Mouse (Mus musculus) neural tube, embryonic 10.5 days (tissue): ENCODE results near the gene Scfd2.

Source experiments
- DNase-seq: peaks from one replicate; pipeline ENCODE4 v3.0.0-alpha.2; 2017; ENCODE audit warnings: low spot score; ENCODE audit errors: extremely low spot score

Gene Scfd2

DNA sequence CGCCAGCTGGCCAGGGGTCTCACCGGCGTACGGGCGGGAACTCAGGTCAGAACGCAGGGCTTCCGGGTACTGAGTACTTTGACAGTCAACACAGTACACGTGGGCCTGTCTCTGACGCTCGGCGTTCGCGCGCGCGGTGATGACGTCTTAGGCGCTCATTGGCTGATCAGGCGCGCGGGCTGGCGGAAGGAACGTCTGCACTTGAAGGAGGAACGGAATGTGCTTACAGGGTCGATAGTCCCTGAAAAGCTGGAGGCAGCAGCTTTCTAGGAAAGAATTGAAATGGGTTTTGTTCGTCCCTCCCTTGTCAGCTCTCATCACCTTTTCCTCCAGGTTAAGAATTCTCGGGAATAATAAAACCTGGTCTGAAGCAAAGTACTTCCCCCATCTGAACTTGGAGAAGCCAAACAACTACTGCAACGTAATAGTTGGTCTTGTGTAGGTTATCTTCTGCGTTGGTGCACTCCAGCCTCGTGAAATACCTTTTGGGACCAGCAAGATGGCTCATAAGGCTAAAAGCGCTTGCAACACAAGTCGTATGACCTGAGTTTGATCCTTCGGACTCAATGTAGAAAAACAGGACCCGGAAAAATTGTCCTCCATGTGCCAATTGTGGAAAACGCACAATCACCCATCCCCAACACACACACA is at the start of gene Scfd2:
Scfd2 (minus strand) TSS at position 130 of the 651 bp plus-strand sequence.
- DNase-seq, result peak; percentile 99

DNA sequence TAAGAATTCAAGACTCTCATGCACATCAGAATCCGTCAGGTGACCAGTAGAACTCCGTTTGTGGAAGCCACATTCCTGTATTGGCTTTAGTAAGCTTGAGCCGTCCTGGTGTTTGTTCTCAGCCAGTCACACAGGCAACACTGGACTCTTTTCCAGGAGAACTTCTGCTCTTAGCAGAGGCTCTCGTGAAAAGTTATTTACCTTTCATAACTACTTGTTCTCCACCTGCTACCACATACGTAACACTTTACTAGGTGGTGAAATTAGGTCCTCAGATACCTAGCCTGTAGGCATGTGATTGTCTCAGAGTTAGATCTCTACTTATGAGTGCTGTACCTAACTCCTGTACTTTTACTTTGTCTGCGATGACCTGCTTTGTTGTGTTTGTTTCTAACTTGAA is 40.2 kb upstream of the Scfd2 start:
- no peak for DNase-seq

DNA sequence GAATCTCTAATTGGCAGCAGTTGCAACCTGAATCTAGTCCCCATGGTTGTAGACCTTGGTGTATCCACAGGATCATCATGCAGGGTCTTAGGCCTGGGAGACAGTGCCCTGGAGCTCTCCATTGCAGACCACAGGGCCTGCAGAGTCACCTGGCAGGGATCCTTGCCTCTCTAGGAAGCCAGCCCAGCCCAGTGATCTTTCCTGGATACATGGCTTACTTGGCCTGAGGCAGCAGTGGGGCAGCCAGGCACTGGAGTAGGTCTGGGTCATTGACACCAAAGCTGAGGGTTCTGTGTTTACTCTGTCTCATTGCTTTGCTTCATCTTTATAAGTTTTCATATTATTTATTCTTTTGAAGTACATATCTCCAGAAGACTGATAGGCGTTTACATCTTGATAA is 29.6 kb upstream of the Scfd2 start:
- no peak for DNase-seq

DNA sequence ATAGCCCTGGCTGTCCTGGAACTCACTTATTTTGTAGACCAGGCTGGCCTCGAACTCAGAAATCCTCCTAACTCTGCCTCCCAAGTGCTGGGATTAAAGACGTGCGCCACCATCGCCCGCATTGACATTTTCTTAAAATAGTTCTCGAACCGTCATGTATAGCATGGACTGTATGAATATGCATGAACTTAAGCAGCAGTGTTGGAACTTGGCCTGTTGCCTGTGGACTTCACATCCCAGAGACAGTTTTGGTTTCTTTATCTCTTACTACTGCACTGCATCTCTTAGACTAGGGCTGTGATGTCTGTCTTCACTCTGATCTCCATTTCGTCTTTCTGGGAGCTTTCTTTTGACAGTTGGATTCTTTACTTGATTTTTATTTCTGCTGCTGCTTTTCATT is 18.0 kb upstream of the Scfd2 start:
- DNase-seq, result no peak

DNA sequence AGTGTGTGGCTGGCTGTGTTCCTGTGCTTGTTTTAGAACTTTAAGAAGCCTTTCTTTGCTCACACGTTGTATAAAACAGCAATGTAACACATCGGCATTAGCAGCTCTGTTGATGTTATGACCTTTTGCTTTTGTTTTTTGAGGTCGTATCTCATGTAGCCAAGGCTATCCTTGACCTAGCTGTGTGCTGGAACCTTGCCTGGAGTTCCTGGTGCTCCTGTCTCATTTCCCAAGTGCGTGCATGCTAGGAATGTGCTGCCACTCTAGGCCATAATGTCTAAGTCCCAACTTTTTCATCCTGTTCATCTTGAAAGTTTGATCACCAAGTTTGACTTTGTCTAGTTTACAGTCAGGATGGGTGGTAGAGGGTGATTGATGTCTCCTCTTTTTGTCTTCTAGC is 14.0 kb upstream of the Scfd2 start:
- no peak for DNase-seq

DNA sequence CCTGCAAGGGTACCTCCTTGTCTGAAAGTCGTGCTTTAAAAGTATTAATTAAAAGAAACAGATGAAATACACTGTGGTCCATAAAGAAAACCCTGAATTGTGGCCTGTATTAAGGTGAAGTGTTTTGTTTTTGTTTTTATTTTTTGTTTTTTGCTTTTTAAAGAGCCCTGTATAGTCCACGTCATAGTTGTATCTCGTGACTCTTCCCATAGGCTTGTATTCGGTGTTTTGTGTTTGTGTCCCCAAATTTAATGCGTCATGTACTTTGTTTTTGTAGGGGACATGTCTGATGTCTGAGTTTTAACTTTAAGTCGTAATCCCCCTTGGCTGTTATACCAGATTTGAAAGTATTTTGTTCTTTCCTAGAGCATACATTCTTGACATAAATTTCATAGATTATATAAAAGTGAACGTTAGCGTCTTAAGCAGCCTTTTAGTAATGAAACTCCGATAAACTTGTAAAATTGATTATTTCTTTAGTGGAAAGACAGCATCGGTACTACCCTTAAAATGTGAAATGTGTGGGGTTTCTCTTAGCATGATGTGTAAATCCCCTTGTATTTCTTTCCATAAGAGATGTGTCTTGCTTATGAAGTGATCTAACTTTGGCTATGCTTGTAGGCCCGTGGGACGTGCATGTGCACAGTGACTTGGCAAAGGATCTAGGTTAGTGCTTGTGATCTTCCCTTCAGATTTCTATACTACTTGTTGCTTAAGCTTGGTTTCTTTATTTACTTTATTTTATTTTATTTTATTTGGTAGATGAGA is 4.8 kb upstream of the Scfd2 start:
- DNase-seq, result no peak

DNA sequence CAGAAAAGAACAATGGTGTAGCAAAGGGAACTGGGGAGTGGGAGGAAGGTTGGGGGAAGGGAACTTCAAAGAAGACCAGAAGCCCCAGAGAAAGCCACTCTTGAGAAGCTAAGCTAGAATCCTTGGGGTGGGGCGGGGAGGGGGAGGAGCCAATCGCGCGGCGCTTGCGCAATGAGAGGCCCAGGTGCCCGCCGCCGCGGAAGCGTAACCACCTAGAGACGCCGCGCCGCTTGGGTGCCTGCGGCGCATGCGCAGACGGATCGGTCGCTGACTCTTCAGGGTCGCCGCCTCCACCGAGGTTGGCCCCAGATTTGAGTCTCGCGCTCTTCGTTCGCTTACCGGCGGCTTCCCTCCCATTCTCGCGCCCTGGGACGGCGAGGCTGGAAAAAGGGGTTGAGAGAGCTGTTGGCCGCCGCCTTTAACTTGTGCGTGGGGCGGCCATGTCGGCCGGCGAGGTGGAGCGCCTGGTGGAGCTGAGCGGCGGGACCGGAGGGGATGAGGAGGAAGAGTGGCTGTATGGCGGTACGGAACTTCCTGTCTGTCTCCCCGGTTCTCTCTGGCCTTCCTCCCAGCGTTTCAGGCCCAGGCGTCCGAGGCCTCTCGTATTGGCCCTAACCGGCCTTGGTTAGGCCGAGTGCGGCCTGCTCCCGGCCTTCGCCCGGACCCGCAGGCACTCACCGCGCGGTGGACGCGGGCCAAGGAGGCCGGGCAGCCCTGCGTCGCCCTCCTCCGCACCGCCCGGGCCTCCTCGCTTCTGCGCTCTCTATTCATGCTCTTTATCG is 3.9 kb upstream of the Scfd2 start, which contains the start of gene Fip1l1:
Fip1l1 (plus strand) TSS at position 210 of the 782 bp plus-strand sequence.
- peak; percentile 97 for DNase-seq

DNA sequence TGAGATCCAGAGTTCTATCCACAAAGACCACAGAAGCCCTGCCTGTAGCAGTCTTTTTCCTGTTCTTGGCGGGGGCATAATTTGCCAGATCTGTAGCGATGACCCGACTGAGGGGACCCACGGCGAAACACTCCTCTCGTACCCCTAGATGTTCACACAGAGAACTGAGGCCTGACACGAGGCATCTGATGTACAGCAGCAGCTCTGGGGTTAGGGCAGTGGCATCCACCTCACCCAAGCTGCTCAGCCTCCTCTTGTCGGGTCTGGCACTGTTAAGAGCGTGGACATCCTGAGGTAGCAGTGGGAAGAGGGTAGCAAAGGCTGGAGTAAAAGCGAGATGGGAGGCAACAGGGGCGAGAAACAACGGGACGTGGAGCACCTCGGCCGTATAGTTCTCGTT is 774 bp downstream of the Scfd2 start:
- DNase-seq, result no peak

DNA sequence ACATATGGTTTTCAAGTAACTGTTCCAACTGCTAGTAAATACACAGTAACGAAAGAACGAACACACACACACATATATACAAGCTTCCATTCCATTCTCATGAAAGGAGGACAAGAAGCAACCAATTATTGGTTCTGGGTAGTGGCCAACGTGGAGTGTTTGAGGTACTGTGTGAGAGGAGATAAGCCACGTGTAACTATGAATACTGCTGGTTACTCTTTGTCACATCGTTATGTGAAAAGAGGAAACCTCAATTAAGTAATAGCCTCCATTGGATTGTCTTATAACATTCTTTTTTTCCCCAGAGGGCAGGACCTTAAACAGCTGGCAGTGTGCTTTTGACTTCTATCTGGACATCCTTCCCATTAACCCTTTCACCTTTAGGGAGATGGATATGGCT is 4.5 kb downstream of the Scfd2 start:
- DNase-seq, result no peak

DNA sequence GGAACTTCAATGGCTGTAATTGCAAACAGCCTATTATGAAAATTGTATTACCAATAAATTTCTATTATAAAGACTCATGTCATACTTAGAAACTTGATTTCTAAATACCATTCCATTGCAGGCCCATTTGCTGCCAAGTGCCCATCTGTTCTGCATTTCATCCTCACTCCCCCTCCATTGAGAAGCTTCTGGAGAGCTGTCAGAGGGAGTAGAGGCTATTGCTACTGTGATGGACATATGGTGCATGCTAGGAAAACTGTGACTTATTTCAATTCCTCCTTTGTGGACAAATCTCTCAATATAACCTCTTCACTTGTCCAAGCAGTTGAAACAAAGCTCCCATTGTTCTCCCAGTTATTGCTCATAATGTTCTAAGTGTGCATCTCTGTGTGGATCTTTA is 19.9 kb downstream of the Scfd2 start:
- no peak for DNase-seq

DNA sequence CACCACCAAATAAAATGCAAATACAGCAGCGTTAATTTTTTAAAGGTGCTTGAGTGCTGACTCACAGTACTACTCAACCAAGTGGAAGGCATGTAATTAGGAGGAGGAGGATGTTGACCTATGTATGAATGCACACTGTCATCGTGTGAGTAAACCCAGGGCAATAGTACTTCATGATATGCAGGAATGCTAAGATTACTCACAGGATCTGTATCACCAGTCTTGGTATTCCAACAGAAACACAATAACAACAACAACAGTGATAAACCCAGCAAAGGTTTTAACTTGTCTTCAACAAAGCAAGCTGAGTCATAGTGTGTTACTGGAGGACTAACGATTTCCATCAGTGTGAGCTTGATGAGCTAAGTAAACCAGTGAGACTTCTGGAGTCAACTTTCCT is 38.9 kb downstream of the Scfd2 start:
- DNase-seq, result no peak

DNA sequence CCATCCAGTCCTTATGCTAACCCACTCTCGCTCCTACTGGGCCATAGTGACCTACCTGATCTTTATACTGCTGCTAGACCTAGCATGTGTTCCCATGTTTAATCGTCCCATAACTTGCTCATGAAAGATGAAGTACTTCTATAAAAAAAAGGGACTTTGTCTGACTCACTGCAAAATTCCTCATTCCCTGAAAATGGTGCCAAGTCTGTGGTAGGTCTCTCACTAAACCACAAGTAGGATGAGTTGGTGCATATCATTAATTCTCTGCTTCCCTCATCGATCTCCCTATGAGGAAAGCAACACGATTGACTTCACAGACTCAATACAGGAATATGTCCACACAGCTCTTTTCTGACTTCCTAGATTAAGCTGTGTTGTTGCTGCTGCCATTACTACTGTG is 46.9 kb downstream of the Scfd2 start:
- no peak for DNase-seq

DNA sequence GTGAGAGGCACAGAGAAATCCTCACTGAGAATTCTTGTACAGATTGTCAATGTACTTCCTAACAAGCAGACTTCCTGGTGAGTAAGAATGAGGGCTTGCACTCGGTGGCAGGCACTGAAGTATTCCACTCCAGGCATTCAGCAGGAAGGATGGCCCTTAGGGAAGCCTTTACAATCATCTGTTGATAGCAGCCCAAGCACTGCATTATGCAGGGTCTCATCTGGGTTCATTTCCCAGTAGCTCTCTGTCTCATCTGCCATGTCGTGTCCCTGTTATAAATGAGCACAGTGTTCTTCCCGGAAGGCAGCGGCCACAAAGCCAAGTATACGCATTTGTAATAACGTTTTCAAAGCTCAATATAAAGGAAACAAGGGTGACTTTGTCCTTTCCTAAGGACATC is 48.9 kb downstream of the Scfd2 start:
- DNase-seq, result no peak

DNA sequence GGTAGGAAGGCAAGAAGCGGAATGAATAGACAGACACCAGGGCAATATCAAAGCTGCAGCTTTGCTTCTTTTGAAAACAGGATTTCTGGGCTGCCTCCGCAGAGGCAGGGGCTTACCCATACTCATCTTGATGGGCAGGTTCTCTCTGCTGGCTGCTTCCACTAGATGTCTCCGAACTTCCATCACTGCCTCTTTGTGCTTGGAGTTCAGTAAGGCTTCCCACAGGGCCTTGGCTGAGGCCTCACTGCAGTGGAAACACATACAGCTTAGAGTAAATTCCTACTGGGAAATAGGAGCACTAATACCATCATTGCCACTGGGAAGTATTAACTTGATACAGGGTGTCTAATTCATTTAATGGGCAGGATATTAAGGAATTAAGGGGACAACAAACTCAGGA is 49.5 kb downstream of the Scfd2 start:
- DNase-seq, result no peak

DNA sequence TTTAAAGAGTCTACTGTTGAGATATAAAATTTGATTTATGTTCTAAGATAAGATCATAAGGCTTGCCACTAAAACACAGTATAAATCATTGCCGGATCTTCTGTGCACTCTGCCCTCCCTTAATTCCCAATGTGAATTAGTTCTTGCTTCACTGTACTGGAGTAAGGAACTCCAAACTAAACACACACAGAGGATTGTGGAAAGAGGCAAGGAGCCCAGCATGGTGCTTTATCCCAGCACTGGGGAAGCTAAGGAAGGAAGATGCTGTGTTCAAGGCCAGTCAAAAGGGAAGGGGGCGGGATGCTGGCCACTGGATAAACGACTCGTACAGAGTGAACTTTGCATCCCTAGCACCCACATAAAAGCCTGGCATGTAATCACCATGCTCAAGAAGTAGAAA is 51.1 kb downstream of the Scfd2 start:
- DNase-seq, result no peak

DNA sequence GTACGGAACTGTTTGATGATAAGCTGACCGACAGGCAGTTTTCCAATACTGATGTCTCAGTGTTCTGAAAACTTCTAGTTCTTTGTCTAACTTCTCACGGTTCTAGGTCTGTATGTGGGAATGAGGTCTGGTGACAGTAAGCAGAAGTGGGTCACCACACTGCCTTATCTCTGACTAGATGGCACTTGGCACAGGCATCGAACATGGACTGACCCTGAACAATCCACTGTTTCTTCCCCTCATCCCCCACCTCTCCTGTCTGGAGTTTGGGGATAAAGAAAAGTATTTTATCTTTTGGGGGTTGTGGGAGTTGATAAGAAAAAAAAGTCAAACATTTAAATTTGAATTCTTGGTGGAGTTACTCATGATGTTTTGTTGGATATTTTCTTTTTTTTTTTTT is 51.6 kb downstream of the Scfd2 start:
- DNase-seq, result no peak

DNA sequence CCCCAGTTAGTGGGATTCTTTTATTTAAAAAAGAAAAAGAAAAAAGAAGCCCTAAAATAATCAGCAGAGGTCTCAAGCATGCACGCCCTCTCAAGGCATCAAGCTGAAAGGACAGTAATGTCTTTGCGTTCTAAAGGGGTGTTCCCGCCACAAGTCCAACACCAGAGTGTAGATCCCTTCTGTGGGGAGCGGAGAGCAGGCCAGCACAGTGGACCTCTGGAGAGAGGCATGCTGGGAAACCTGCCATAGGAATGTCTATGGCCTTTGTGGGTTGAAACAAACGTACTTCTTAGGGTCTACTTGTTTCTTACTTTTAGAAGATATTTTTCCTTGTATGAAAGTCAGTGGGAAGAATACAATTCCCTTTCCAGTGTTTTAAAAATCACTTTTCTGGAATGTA is 52.4 kb downstream of the Scfd2 start:
- no peak for DNase-seq

DNA sequence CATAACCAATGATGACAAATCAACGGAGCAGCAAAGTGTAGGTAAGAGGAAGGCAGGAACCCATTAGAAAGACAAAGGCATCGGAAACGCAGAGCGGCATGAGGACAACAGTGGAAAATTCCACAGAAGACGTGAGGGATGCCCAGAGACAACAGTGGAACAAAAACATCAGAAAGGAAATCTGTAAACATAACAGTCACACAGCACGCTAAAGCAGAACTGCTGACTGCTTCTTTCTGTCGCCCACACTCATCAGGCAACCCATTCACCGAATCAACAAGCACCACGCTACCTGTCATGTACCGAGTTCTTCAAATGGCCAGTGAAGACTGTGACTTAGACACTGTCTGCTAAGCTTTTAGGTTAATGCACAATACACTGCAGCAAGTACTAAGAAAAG is 55.0 kb downstream of the Scfd2 start:
- DNase-seq, result no peak

DNA sequence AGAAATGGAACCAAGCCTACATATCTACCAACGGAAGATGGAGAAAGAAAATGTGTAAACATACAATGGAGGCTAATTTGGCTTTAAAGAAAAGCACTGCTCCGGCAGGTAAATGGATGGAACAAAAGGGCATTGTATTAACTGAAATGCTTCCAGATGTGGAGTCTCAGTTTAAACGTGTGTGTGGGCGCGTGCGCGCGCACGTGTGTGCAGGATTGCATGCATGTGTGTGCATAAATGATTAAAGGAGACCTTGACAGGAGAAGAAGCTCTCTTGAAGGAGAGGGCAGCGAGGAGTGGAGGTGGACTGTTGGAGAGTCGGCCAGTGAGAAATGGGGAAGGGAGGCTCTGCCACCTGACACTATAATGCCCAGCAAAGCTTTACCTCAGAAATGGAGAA is 58.4 kb downstream of the Scfd2 start:
- DNase-seq, result no peak

DNA sequence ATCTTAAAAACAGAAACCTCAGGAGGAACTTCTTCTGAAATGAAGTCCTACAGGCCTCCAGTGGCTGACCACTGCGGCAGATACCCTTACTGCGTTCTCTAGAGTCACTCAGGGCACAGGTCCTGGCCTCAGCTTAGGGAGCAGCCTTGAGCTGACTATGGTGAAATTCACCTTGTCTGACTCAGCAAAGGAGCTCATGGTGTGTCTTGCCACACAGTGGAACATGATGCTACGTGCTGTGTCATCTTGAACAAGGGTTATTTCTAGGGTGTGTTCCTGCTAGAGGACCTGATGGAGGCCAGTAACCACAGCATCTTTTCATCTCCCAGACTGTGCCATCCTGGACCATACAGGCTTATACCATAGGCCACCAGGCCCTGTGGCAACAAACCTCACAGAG is 60.7 kb downstream of the Scfd2 start:
- no peak for DNase-seq

DNA sequence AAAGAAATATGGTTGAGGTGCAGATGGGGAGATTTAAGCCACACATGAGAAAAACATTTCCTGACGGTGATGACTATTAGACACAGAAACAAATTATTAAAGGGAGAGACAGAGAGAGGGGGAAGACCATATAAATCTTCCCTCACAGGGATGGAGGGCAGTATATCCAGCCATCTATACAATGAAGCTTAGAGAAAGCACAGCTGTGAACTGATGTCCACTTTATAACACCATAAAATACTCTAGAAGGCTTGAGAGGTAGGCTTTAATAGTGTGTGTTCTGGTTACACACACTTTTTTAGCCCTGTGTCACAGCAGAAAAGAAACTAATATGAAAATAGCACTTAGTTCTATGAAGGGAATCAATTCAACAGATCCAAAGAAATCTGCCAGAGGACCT is 61.9 kb downstream of the Scfd2 start:
- no peak for DNase-seq

DNA sequence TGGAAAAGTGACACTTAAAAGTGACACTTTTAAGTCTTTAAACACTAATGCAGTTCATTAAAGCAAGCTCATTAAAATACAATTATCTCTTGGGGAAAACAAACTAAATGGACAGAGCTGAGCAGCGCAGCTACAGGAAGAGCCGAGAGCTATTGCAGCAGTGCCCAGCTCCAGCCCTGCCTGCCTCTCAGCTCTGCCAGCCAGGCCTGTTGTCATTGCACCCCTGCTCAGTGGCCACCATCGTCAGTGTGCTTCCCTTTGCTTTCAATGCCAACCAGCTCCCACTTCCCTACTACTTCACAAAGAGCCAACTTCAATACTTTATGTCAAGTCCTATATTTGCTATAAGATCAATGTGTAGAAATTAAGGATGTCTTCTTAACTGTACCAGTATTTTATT is 63.8 kb downstream of the Scfd2 start:
- DNase-seq, result no peak
